Mouse (Mus musculus) liver, embryonic 15.5 days (tissue): ENCODE results near the gene Pfkfb2. TPM values are rescaled to one million over a fixed set of nuclear protein-coding genes. Genes with fewer than 3 reads are reported as not detected.

Experiments
- ATAC-seq: fragments of 200-750 bp; cut with Nextera tagmentation; 2 replicates; pipeline ENCODE4 v1.8.0; 2017; ENCODE audit warnings: moderate number of reproducible peaks, mild to moderate bottlenecking, moderate library complexity; ENCODE audit not compliant: insufficient read depth
- H3K27ac ChIP-seq: fragments of 300-500 bp; sonication (generic); replicated peaks from 2 replicates; pipeline ENCODE4 v1.5.1; 2015; ENCODE audit warnings: mild to moderate bottlenecking, inconsistent platforms
- H3K27me3 ChIP-seq: fragments of 300-500 bp; sonication (generic); 2 replicates; pipeline ENCODE4 v1.6.1; 2015; ENCODE audit warnings: mild to moderate bottlenecking, inconsistent platforms
- H3K36me3 ChIP-seq: fragments of 300-500 bp; sonication (generic); replicated peaks from 2 replicates; pipeline ENCODE4 v1.6.1; 2015; ENCODE audit warnings: moderate library complexity, mild to moderate bottlenecking, inconsistent platforms
- H3K4me1 ChIP-seq: fragments of 300-500 bp; sonication (generic); replicated peaks from 2 replicates; pipeline ENCODE4 v1.6.1; 2015; ENCODE audit warnings: inconsistent platforms
- H3K4me2 ChIP-seq: fragments of 300-500 bp; sonication (generic); 2 replicates; pipeline ENCODE4 v1.6.1; 2015; ENCODE audit warnings: moderate library complexity, mild to moderate bottlenecking, inconsistent platforms
- H3K4me3 ChIP-seq: fragments of 300-500 bp; sonication (generic); replicated peaks from 2 replicates; pipeline ENCODE4 v1.5.1; 2015; ENCODE audit warnings: mild to moderate bottlenecking, inconsistent platforms
- H3K9ac ChIP-seq: fragments of 300-500 bp; sonication (generic); 2 replicates; pipeline ENCODE4 v1.6.1; 2015; ENCODE audit warnings: moderate library complexity, mild to moderate bottlenecking, inconsistent platforms
- H3K9me3 ChIP-seq: fragments of 300-500 bp; sonication (generic); replicated peaks from 2 replicates; pipeline ENCODE4 v1.6.1; 2016; ENCODE audit warnings: inconsistent platforms
- WGBS: fragments of 180-500 bp; shearing (Covaris S2); methylation state at CpG from one replicate; pipeline ENCODE4 v1.1.7; 2015; ENCODE audit warnings: mixed read lengths; ENCODE audit not compliant: insufficient replicate concordance; 5-methylcytosine and 5-hydroxymethylcytosine counted together
- polyA plus RNA-seq: library from polyadenylated mRNA; unstranded; fragments of >200 nt; fragmentation: Nextera tagmentation; extraction: Ambion mirVana; gene quantifications from 2 replicates; pipeline ENCODE4 v1.2.1, GENCODE M21; 2015

Pfkfb2 gene
- polyA plus RNA-seq, 1 experiment from 2014 or later, result 5.2 TPM

DNA sequence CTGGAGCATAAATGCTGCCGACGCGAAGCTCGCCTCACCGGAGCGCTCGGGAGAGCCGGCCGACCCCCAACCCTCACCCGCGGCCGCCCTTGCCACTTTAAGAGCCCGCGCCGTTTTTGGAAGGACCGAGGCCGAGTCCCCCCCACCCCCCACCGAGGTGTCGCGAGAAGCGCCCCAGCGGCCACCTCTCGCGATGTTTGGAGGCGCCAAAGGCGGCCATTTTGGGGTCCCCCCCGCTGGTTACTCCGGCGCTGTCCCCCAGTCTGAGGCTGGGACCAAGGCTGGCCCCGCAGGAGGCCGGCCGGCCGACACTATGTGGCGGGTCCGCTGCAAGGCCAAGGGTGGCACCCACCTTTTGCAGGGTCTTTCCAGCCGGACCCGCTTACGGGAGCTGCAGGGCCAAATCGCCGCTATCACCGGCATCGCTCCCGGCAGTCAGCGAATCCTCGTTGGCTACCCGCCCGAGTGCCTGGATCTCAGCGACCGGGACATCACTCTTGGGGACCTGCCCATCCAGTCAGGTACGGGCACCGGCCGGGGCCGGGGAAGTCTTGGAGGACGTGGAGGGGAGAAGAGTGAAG is 11.7 kb downstream of the Pfkfb2 start, which contains the start of gene Yod1:
Gene Yod1 (plus strand): TSS at position 37 of the 581 bp plus-strand sequence.
- Histone ChIP-seq H3K27me3 (no peaks in the 10 kb centered on the region), H3K9me3 (no peaks in the 10 kb centered on the region), H3K4me2 (peak within 1 kb of the TSS; percentile 92), H3K36me3 (peaks cover 27% of the 10 kb centered on the region), H3K4me1 (peaks cover 44% of the 10 kb centered on the region), H3K4me3 (peak within 1 kb of the TSS; percentile 98), H3K27ac (peak within 1 kb of the TSS; percentile 93), H3K9ac (peak within 1 kb of the TSS; percentile 89)
- WGBS, result under 1% methylated on average over 54 of the region's 54 CpGs
- ATAC-seq, result peak; percentile 65

DNA sequence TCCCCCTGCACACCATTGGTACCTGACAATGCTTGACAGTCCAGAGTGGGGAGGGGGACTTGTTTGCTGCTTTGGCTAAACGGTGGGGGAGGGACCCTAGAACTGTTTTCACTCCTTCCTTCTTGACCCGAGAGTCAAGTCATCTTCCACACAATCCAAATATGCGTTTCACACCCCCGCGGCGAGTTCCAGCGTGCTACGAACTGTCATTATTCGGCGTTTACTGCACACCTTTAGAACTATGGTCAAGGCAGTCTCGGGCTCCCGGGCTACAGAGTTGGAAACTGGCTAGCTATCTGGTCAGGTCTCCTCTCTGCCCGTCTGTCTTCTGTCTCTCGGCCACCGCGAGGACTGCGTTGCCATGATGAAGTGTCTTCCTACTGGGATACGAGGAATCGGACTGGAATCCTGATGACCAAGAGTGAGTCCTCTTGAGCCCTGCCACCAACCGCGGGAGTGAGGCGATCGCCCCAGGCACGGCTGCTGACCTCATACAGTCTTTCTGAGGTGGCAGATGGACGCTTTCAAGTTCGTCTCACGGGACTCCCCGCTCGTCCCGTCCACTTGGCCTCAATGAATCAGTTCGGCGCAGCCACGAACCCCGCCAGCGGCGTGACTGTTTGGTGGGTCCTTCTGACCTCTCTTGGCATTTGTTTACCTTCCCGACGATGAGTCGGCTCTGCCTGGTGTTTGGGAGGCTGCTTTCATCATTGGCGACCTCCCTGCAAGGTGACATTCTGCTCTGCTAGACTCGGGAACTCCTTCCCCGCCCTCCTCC is 12.4 kb downstream of the Pfkfb2 start:
- no peaks in the 10 kb centered on the region for H3K9me3 ChIP-seq
- peak; percentile 6 for ATAC-seq
- peaks cover 27% of the 10 kb centered on the region for H3K36me3 ChIP-seq
- peak overlapping the region; percentile 93 for H3K27ac ChIP-seq
- H3K27me3 ChIP-seq, result no peaks in the 10 kb centered on the region
- H3K4me2 ChIP-seq, result peak overlapping the region; percentile 92
- peak overlapping the region; percentile 89 for H3K9ac ChIP-seq
- peaks cover 44% of the 10 kb centered on the region for H3K4me1 ChIP-seq
- H3K4me3 ChIP-seq, result peak overlapping the region; percentile 98
- WGBS, result under 1% methylated on average over 42 of the region's 42 CpGs

DNA sequence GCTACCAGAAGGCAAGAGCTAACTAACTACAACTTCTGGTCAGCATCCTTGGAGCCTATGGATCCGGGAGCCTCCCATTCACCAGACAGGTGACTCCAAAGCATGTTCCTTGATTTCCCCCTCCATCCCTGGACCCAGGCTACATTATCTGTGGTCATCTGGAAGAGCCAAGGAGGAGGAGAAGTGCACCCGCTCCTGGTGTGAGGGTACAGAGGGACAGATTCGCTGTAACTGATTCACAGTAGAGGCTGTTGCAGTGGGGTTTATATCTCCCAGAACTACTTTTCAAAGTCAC is 12.9 kb downstream of the Pfkfb2 start:
- ATAC-seq, result peak; percentile 23
- H3K9me3 ChIP-seq, result no peaks in the 10 kb centered on the region
- WGBS, result under 1% methylated on average over 3 of the region's 3 CpGs

DNA sequence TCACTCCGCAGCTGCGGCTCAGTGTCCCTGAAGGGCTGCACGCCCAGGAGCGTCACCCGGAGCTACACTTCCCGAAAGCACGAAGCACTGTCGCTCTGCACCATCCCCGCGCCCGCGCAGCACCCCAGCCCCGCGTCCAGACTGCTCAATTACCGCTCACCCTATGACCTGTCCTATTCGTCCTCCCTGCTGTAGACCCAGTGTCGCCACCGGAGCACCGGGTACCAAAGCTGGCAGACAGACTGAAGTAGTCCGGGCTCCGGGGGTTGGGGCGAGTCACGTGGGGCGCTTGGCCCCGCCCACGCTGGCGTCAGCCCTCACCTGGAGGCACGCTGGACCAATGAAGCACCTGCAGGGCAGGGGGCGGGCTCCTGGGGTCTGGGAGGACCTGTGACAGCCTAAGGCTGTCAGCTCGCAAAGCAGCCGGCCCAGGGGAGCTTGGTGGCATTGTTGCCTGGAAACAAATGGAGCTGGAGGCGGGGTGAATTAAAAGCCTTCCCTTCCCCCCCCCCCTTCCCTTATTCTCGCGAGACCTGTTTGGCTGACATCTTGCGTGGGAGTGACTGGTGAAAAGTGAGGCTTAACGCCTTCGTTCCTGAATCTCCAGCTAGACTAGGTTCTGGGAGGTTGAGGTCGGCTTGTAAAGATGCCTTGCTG is 13.4 kb downstream of the Pfkfb2 start, which contains the start of gene Gm29427:
Gene Gm29427 (minus strand): TSS at position 239 of the 657 bp plus-strand sequence.
- peak; percentile 87 for ATAC-seq
- Histone ChIP-seq H3K4me3 (peak within 1 kb of the TSS; percentile 98), H3K9me3 (no peaks in the 10 kb centered on the region), H3K9ac (peak within 1 kb of the TSS; percentile 89), H3K4me2 (peak within 1 kb of the TSS; percentile 92), H3K27ac (peak within 1 kb of the TSS; percentile 93), H3K36me3 (peaks cover 33% of the 10 kb centered on the region), H3K4me1 (peaks cover 40% of the 10 kb centered on the region), H3K27me3 (no peaks in the 10 kb centered on the region)
- under 1% methylated on average over 38 of the region's 38 CpGs for WGBS

More for the DNA sequence above, 12.9 kb downstream of the Pfkfb2 start:
- peak overlapping the region; percentile 92 for H3K4me2 ChIP-seq
- peak overlapping the region; percentile 93 for H3K27ac ChIP-seq
- no peaks in the 10 kb centered on the region for H3K27me3 ChIP-seq
- peaks cover 32% of the 10 kb centered on the region for H3K36me3 ChIP-seq
- peak overlapping the region; percentile 98 for H3K4me3 ChIP-seq
- peaks cover 44% of the 10 kb centered on the region for H3K4me1 ChIP-seq
- peak overlapping the region; percentile 89 for H3K9ac ChIP-seq

DNA sequence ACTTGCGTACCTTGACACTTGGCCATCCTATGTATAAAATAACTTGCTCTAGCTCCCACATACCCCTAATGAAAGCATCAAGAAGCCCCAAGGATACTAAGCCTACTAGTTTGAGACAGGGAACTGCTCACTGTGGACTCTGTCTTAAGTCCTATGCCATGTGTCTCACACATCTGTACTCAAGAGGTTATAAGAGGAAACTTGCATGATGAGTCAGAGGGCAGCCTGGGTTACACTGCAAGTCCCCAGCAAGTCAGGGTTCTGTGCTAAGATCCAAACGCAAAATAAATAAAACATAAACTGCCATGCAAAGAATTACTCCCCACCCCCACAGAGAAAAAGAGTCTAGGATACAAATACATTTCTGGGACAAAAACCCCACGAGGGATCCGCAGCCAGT is 15.0 kb downstream of the Pfkfb2 start:
- 80% methylated on average over 4 of the region's 4 CpGs for WGBS
- no peak overlapping the region for H3K27ac ChIP-seq
- H3K4me2 ChIP-seq, result 0 out of 2 replicates have a peak overlapping the region, but pooled peaks have one; percentile 92
- no peak overlapping the region for H3K4me3 ChIP-seq
- no peak for ATAC-seq
- H3K36me3 ChIP-seq, result peaks cover 38% of the 10 kb centered on the region
- peaks cover 35% of the 10 kb centered on the region for H3K4me1 ChIP-seq
- no peak overlapping the region for H3K9ac ChIP-seq
- no peaks in the 10 kb centered on the region for H3K27me3 ChIP-seq
- H3K9me3 ChIP-seq, result no peaks in the 10 kb centered on the region

DNA sequence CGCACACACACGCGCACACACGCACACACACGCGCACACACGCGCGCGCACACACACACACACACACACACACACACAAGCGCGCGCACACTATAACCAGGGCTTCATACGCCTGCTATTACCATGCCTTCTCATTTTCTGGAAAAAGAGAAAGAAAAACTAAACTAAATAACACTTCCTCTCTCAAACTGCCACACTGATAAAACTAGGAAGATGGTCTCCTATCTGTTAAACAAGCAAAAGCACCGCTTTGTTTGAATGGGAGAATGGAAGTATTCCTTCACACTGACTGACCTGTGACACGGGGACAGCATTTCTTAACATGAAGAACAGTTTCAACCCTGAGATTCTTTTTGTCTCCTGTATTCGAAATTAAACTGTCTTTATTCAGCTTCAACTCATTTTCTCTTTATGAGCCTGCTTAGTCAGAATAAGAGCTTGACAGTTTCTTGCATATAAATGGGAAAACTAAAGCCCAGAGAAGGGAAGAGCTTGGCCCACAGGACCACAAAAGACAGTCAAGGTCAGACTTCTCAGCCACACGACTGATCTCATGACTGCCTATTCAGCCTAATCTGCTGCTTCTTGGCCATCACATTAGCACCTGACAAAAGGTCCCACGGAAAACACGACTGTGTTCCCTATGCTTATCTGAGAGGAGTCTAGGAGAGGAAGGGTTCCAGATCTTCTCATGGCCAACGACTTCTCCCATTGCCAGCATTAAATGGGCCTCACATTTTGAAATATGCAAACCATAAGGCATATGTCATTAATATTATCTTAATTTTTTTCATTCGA is 18.6 kb downstream of the Pfkfb2 start:
- Histone ChIP-seq H3K9ac (no peak overlapping the region), H3K9me3 (no peaks in the 10 kb centered on the region), H3K27me3 (no peaks in the 10 kb centered on the region), H3K27ac (no peak overlapping the region), H3K4me1 (peaks cover 25% of the 10 kb centered on the region), H3K36me3 (peaks cover 63% of the 10 kb centered on the region), H3K4me3 (no peak overlapping the region), H3K4me2 (no peak overlapping the region)
- WGBS, result 85% methylated on average over 22 of the region's 22 CpGs
- no peak for ATAC-seq

DNA sequence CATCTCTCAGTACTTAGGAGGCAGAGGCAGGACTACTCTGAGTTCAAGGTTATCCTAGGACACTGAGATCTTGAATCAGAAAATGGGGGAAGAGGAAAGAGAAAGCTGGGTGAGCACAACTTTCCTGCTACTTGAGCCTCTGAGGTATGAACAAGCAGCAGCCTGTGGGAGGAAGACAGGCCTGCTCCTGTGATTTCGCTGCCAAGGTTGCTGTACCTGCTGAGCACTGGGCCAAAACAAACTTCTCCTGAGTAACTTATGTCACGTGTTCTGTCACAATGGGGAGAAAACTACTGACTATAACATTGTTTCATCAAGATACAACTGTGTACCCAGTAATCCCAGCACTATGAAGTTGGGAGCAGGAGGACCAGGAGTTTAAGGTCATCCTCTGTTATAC is 25.4 kb downstream of the Pfkfb2 start:
- ATAC-seq, result no peak
- Histone ChIP-seq H3K4me1 (peaks cover 5% of the 10 kb centered on the region; the same call in 1 of the 2 replicates), H3K9ac (no peak overlapping the region), H3K36me3 (peaks cover 90% of the 10 kb centered on the region), H3K4me2 (no peak overlapping the region), H3K9me3 (no peaks in the 10 kb centered on the region), H3K27me3 (no peaks in the 10 kb centered on the region), H3K27ac (no peak overlapping the region), H3K4me3 (no peak overlapping the region)
- 70% methylated on average over 2 of the region's 2 CpGs for WGBS

DNA sequence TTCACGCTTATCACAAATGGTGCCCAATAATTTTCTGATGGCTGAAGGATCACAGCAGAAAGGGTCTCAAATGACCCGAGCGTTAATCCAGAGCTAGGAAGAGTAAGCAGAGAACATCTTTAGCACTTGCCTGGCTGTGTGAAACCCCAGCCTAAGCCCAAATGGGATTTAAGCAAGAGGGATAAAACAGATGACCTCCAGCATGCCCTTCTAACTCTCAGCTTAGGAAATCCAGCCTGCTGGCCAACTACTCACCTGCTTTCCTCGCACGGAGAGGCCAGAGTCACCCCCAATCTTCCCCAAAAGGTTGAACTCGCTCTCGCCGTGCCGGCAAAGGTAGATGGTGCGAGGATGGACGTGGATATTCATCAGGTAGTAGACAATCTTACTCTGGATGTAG is 27.1 kb downstream of the Pfkfb2 start:
- Histone ChIP-seq H3K9me3 (no peaks in the 10 kb centered on the region), H3K27ac (no peak overlapping the region), H3K4me1 (peaks cover 5% of the 10 kb centered on the region; the same call in 1 of the 2 replicates), H3K27me3 (no peaks in the 10 kb centered on the region), H3K4me2 (no peak overlapping the region), H3K4me3 (no peak overlapping the region), H3K9ac (no peak overlapping the region), H3K36me3 (peaks cover 93% of the 10 kb centered on the region)
- no peak for ATAC-seq
- 92% methylated on average over 11 of the region's 11 CpGs for WGBS

DNA sequence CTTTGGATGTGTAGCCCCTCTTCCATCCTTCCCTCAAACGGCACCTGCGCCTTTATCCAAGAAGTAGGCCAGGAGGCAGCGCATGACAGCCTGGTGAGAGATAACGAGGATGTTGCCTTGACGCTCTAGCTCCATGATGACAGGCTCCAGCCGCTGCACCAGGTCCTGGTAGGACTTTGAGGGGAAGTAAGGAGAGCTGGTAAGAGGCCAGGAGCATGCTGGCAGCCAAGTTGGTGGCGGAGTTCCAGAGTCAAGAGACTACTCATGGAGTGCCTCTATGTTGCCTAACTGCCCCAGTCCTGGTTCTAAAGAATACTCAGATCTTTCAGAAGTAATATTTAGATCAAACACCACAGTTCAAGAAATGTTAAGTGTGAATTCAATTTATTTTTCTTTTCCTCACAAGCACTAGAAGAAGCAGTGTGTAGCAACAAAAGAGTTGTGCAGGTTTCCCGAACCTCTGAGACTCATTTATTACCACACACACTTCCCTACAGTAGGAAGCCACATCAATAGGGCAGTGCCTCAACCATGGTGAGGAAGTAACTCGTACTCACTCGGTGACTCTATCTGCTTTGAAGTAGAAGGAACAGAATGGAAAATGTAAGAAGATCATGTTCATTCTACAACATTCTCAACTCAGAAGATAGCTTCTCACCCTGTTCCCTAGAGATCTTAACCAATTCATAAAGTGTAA is 29.0 kb downstream of the Pfkfb2 start:
- Histone ChIP-seq H3K4me2 (no peak overlapping the region), H3K27me3 (no peaks in the 10 kb centered on the region), H3K27ac (no peak overlapping the region), H3K9ac (no peak overlapping the region), H3K36me3 (peaks cover 89% of the 10 kb centered on the region), H3K4me1 (peaks cover 5% of the 10 kb centered on the region; the same call in 1 of the 2 replicates), H3K9me3 (no peaks in the 10 kb centered on the region), H3K4me3 (no peak overlapping the region)
- 82% methylated on average over 10 of the region's 10 CpGs for WGBS
- ATAC-seq, result no peak

DNA sequence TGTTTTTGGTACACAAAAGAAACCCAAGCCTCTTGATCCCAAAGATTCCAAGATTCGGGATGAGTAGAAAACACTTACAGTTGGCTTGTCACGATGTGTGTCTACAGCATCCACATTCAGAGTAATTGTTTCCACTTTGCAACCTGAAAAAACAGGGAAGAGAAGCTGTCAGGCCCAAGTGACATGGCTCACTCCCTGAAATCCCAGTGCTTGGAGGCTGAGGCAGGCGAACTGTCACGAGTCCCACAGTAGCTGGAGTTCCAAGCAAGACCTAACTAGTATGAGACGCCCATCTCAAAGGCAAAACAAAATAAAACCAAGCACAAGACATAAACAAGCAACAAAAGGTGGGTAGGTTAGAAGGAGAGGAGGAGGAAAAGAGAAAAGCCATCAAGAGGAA is 30.5 kb downstream of the Pfkfb2 start:
- no peaks in the 10 kb centered on the region for H3K4me1 ChIP-seq
- H3K4me3 ChIP-seq, result no peak overlapping the region
- no peak for ATAC-seq
- no peaks in the 10 kb centered on the region for H3K27me3 ChIP-seq
- no peak overlapping the region for H3K27ac ChIP-seq
- no peak overlapping the region for H3K9ac ChIP-seq
- H3K9me3 ChIP-seq, result no peaks in the 10 kb centered on the region
- WGBS, result 84% methylated on average over 5 of the region's 5 CpGs
- peaks cover 80% of the 10 kb centered on the region for H3K36me3 ChIP-seq
- no peak overlapping the region for H3K4me2 ChIP-seq
